Mouse (Mus musculus) c-Kit-positive CD71-negative TER-119-negative erythroid progenitor cells, embryonic 14.5 days (primary cell): ENCODE measurements around the gene Rps6kc1.
A peak's percentile ranks its signal among the peaks of the same experiment; 100 is the strongest.
"Not testable (repeated sequence)": the region's sequence is repeated elsewhere in the genome, so short reads cannot be mapped to it uniquely, and the experiment has no call there.

Source experiments
- DNase-seq: peaks from one replicate; pipeline ENCODE4 v3.0.0-alpha.2; 2013; ENCODE audit warnings: low read depth

Gene Rps6kc1

DNA sequence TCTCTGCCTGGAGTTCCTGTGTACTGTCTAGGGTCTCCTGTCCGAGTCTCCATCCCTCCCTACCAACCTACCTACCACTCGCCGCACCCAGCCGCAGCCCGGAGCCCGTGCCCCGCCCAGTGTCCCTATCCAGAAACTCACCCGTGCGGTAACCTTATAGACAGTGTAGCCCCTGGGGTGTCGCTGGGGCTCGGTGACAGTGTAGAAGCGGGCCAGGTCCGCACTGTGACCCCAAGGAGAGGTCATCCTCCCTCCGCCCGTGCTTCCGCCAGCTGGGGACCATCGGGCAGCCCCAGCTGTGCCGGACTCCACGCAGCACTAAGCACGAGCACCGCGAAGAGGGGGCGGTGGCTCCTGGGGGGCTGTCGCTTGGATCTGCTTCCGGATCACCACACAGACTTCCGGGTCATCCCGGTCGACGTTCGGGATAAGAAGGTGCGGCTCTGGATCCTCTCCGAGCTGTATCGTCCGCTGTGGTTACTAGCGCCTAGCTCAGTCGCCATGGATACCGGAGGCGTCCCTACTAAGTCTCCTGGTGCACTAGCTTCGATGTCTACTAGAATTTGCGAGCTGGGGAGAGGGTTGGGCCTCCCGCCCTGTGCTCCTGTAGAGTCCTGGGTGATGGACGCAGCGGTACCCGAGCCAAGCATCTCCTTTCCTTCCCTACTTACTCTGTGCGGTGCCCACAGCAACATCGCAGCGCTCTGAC lies at the start of gene Rps6kc1:
Rps6kc1 (minus strand) TSS at position 356 of the 709 bp plus-strand sequence.
- peak; percentile 56 for DNase-seq

DNA sequence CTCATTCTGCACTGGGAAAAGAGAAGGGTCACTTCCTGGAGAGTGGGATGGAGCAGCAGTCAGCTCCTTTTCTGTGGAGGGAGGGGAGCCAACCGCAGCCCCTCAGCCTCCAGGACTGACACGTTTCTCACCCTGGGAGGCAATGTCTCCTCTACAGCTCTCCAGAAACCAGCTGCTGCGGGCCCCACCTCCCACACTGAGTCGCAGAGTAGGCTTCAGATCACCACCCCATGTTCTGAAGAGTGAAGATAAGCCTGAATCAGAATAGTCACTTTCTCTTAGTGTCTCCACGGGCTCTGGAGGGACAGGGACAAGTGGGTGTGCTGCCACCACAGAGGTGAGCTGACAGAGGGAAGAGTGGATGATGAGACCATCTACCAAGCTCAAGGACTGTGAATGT lies 47.3 kb upstream of the Rps6kc1 start:
- DNase-seq, result no peak

DNA sequence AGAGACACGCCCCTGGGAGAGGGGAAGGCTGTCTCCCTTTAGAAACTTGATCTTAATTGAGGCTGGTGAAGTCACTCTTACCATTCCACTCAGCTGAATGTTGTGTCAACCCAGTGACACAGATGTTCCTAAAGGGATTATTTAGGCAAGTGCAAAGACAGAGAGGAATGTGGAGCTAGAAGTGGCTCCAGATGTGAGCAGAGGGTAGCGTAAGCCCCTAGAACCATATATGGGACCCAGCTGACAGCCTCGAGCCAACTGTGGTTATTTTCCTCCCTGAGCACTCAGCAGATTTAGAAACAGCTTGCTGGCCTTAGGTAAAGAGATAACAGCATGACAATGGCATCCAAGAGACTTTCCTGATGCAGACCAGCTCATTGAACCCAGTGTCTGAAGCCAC lies 41.4 kb upstream of the Rps6kc1 start:
- DNase-seq, result no peak

DNA sequence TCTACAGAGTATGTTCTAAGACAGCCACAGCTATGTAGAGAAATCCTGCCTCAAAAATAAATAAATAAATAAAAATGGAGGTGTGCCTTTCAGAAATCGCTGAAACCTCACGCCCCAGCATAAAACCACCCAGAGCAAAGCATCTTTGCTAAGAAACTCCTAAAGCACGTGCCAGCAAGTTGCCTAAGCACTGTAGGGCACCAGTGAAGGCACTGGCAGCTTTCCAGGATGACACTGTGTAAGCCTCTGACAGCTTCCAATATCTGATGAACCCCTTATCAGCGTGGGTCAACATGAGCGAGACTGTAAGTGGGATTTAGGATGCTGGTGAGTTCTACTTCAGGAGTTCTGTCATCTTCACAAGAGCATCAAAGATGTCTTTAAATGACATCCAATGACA lies 39.4 kb upstream of the Rps6kc1 start:
- DNase-seq, result no peak

DNA sequence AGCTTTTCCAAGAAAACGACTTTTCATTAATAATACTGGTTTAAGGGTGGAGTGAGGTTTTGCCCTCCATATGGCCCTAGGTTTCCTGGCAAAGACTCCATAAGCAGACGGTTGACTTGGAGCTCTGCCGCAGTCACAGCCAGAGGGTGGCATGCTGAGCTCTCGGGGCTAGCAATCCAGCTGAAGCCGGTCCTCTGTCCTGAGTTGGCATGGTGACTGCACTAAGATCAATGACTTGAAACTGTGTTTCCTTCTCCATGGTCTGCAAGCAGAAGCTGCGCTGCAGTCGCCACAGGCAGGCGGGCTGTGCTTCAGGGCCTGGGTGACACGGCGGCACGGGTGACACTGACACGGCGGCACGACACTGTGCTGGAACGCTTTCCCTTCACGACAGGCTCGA lies 37.3 kb upstream of the Rps6kc1 start:
- DNase-seq, result no peak

DNA sequence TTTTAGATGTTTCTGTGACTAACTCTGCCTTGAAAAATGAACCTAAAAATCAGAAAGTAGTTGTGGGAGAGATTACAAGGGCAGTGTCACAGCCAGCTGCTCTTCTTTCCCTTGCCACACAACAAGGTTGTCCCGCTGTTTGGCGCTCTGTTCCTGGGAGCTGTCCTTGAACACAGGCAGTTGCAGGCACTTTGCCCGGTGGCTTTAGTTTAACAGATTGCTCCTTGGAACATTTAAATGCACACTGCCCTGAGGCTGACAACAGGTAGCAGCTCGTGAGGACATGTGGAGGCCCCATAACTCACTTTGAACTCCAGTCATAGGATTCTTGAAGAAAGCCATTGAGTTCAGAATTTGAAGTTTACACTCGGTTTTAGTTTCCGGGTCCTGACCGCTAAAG lies 36.9 kb upstream of the Rps6kc1 start:
- DNase-seq, result no peak

DNA sequence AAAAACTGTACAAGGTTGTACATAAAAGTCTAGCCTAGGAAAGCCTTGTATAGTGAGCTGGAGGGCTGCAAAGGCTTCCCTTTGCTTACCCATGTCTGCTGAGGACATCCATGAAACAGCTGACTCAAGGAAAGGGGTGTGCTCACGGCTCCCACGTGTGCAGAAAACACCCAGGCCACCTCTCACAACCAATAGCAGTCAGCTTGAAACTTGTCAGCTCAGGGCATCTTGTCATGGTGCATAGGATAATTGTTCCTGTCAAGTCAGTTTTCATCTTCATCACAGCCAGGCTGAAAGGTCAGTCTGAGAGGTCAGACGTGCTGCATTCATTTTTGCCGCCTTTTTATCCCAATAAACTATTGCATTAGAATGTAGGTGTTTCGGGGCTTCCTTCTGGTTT lies 36.4 kb upstream of the Rps6kc1 start:
- DNase-seq, result no peak

DNA sequence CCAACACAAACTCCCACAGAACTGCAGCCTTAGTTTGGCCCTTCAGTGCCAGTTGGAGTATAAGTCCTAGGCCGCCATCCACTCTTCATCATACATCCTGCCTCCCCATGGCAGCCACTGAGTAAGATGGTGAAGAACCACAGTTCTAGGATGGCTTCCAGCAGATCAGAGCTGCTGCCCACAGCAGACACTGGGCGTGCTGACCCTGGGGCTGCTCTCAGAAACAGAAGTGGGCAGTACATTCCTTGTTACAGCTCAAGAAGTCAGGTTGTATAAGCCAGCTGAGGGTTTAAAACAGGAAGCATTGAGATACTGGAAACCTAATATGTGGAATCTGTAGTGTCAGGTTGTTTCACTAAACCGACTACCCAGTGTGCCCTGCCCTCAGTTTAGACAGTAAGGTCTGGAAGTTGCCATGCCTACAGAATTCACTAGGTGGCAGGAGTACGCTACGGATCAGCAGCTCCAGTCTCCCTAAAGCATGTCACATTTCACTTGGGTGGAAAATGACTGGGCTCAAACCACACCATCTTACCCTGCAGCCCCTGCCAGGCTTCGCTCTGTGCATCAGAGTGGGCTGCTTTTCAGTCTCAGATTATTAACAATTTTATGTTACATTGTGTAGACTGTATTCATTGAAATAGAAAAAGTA lies 32.7 kb upstream of the Rps6kc1 start:
- no peak for DNase-seq

DNA sequence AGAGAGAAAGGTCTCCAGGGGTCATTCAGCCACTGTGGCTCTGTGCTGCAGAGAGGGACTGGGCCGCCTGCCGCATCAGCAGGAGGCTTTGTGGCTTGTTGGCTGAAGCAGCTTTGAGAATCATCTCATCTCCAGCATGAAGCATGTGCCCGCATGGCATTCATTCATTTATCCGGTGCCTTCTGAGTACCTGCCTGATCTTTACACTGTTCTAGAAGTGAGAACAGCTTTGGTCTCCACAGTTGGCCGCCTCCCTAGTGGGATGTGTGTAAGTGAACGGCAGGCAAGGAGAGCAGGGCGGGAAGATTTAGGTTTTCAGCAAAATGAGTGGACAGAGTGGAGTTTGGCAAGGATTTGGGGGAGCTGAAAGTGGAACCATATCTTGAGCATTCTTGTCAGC lies 28.2 kb upstream of the Rps6kc1 start:
- no peak for DNase-seq

DNA sequence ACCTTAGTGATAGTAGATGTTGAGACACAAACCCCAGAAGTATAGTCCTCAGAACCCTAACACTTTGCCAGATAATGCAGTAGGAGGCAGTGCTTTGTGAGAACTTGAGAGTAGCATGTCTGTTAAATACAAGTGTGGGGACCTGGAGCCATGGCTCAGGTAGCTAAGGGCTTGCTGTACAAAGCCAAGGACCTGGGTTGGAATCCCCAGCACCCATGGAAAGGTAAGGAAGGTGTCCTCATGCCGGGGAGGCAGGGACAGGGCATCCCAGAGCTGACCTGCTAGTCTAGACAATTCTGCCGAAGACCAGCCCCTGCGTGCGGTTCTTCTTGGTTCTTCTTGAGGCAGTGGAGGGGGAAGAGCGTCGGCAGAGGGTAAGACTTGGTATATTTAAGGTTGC lies 18.6 kb upstream of the Rps6kc1 start:
- DNase-seq, result no peak

DNA sequence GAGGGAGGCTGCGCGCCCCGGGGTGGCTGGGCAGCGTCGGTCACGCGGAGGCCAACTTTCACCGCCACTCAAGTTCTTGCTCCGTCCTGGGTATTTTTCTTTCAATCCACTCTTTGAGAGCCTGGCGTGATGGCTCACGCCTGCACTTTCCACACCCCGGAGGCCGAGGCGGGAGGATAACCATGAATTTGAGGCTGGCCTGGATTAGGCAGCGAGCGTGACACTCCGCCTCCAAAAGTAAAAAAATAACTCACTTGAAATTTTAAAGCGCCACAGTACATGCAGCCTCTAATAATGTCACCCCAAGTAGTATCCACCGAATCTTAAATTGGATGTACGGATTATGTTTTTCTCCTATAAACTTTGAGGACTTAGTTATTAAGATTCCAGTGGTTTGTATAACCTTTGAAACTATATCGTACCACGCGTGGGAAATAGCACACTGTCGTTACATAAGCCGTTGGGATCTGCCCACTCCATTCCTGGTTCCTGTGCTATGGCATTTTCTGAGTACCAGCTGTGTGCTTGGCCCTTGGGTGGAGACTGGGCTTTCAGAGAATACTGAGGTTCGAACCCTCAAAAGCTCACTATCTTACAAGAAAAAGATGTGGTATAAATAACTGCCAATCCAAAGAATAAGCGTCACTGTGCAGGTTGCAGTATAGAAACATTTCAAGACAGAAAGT lies 17.6 kb upstream of the Rps6kc1 start:
- no peak for DNase-seq

DNA sequence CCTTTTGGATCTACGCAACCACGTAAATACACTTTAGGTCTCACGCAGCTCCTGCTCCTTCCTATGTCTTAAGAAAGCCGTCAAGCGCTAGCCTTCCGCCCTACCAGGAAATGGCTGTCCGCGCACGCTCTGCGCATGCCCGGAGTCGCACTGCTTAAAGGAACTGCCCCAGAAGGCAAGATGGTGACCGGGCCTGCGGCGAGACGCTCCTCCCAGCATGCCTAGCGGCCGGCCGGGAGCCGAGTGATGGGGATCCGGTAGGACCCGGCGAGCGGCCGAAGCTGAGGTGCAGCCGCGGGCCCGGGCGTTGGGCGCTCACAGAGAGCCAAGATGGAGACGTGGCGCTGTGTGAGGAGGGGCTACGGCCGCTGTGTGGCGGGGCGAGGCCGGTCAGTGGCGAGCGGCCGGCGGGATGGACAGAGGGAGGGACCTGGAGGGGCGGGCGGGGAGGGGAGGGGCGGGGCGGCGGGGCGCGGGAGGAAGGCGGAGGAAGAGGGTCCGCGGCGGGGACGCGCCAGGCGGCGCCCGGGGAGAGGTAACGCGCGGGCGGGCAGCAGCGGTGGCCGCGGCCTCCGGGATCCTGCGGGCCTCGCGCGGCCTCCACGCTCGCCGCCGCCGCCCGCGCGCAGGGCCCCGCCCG lies 16.9 kb upstream of the Rps6kc1 start:
- peak; percentile 98 for DNase-seq

DNA sequence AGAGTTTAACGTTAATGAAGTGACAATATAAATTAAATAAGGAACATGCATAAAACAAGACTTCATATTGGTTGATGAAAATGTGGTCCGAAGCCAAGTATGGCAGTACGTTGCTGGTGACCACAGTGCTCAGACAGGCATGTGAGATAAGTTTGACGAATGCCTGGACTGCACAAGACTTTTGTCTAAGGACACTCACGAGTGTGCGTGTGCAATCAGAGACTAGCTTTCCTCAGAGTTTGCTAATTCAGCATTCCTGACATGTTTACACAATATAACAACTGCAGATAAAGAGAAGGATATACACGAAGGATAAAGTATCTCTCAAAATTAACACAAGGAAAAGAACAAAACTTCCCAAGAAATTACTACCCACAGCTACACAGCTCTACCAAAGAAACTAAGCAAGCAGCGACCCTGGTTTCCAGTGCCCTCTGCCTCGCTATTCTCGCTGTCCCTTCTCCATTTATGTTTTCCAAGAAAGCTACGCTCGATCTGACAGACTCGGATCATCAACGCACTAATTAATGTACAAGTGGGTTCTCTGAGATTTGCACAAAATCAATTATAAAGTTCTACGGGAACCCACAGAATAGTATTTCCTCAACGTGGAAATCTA lies 16.3 kb upstream of the Rps6kc1 start:
- DNase-seq, result no peak

DNA sequence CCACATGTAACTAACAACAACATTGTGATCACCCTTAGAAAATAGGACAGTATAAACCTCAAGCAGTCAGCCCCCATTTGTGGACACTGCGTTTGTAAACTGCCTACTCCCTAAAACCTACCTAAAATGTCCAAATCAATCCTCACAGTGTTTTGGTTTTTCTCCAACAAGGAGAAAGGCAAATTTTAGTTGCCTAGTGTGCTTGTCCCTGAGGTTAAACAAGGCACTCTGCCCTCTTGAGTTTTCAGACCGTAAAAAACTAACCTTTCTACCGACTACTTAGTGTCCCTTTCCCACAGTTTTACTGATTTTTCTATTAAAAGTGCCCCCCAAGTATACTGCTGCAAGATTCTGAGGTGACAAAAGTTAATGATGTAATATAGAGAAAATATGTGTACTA lies 15.7 kb upstream of the Rps6kc1 start:
- DNase-seq, result no peak

DNA sequence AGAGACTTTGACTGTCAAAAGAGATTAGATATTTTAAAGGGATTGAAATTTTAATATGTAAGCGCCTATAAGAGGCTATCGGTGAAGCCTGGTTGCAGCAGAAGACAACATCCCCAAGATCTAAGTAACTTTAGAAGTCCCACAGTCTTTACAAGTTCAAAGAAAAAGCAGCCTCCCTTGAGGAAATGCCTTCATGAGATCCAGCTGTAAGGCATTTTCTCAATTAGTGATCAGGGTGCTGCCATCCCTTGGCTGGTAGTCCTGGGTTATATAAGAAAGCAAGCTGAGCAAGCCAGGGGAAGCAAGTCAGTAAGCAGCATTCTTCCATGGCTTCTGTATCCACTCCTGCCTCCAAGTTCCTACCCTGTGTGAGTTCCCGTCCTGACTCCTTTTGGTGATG lies 13.2 kb upstream of the Rps6kc1 start, which contains the start of gene Angel2:
Angel2 (plus strand) TSS at position 301 of the 400 bp plus-strand sequence.
- DNase-seq, result not testable (repeated sequence)

DNA sequence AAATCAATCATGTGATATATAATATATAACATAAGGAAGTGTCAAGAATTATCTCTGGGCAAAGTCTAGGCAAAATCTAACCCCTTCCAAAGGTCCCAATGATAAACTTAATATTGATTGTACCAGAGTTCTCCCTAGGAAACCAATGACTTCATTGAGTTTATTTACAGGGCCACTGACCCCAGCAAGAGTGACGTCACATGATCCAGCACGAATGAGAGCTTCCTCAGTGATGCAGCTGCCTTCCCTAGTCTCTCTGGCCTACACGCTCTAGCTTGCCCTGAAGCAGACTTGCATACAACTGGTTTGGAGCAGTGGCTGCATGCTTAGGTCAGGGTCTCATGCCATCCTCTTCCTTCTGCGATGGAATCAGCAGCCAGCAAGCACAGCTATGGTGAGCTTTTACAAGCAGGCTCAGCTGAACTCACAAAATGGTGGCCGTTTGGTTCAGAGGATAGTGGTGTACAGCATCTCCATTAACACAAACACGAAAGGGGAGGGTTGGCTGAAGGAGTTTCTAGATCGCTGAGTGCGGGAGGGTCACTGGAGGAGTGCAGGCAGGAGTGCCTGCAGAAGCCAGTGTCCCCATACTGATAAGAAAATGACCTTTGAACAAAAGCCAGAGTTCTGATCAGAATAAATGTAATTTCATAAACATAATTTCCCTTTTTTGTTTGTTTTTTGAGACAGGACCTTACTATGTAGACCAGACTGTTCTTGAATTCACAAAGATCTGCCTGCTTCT lies 8.3 kb upstream of the Rps6kc1 start:
- no peak for DNase-seq

DNA sequence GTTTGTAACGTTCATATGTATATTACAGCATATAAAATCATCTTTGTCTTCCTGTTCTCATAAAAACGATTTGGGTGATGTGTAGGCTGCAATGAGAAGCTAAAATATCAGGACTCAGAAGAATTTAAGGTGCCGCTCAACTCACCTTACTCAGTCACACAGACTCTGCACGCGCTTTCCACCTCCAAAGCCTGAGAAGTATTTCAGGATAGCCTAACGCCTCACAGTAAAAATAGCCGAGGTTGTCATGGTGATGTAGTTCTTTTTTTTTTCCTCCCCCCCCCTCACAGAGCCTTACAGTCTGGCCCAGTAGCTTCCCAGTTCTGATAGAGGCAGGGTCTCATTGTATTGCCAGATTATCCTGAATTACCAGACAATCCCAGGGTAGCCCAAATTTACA lies 7.4 kb upstream of the Rps6kc1 start:
- DNase-seq, result no peak

DNA sequence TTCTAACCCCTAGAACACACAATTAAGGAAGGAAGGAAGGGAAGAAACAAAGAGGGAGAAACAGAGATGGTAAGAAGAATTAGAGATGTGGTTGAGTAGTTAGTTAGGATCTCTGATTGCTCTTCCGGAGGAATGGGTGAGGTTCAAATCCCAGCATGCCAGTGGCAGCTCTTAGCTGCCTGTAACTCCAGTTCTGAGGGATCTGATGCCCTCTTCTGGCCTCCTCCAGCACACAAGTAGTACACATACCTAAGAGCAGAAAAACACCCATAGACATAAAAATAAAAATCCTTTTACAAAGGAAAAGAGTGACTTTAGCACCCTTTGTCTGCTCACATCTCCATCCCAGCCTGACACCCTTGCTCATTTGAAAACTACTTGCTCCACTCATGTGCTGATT lies 1.1 kb upstream of the Rps6kc1 start:
- no peak for DNase-seq

DNA sequence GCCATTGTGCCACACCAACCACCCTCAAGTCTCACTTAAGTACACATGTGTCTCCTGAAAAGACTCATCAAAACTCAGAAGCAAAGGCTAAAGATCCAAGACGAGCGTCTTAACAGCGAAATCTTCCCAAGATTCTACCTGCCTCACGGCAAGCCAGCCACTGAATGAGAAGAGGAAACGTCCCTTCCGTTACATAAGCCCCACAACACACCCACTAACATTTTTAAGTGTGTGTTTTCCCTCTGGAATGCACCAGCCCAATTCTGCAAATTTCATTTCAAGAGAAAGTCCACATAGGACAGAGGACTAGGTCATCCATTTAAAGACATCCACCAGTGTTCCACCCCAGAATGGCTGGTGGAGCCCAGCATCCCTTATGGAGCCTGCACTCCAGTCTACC lies 734 bp downstream of the Rps6kc1 start:
- no peak for DNase-seq

DNA sequence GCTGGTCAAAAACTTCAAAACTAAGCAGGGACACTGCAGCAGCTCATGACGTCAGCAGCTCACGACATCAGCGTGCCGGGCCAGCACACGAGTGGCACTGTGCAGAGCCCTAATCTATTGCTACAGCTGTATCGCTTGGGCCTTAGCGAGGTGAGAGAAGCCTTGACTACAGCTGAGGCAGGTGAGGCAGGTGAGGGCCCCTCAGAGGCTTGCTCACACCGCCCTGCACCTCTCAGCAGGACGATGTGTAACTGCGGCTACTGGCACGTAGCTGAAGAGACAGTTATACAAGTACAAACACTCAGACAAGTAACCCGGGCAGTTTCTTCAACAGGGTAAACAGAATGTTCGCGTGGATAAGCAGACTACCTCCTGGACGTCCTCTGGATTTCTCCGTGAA lies 6.9 kb downstream of the Rps6kc1 start:
- DNase-seq, result no peak

DNA sequence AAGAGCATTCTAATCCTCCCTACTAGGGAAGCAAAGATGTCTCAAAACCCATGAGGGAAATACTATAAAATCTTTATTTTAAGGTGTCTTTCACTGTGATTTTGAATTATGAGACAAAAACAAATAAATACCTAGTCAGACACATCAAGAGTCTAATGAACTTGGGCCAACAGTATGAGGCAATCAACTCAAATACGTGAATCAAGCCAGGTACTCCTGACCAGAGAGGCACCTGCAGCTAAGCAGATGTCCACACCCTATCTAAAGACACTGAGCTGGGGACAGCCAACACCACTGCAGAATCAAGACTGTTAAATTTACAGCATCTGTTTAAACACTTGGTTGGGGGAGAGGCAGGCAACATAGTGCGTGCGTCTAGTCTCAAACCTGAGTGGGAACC lies 7.4 kb downstream of the Rps6kc1 start:
- no peak for DNase-seq

DNA sequence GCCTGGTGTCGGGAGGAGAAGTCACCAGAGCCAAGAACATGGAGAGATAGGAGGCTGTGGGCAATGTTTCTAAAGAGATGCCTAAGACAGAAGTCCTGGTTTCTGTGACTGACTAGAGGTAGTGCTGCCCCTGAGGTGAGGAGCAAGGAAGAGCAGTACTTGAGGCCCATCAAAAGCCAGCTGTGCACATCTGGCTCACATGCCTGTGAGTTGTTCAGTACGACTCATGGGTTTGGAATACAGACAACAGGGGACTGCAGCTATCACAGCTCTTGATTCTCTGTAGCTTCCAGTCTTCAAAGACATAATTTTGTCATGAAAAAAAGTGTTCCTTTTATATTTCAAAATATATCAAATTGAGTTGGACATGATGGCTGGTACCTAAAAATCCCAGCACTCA lies 10.5 kb downstream of the Rps6kc1 start:
- DNase-seq, result no peak
